Mouse (Mus musculus): ENCODE measurements around the gene Rtp3. TPM values are rescaled to one million over a fixed set of nuclear protein-coding genes. Genes with fewer than 3 reads are reported as not detected.

Rtp3 gene
- total and polyA plus RNA-seq, 2 experiments, result 14.5 to 61.0 TPM

DNA sequence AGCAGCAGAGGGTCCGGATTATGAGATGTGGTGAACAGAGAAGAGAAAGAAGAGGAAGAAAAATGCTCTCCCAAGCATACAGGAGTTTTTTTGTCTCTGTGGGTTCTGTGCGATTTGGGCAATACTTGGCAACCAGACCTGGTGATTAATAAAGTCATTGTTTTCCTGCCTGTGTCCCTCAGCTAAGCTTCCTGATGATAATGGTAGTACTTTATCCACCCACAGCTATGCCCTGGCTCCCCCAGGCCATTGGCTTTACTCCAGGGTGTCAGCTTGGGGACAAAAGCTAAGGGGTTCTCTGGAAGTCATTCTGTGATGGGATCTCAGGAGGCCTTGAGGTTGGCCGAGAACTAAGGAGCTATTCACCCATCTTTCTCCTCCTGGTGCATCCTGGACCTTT is 21.7 kb upstream of the Rtp3 start:
- no peaks in the 10 kb centered on the region for H3K27me3 ChIP-seq (ENCODE audit: control insufficient read depth, insufficient read depth, low read length)
- WGBS, result 74% methylated on average over 3 of the region's 3 CpGs
- H3K4me3 ChIP-seq (ENCODE audit: insufficient read depth, low read depth, low read length), result no peak overlapping the region
- DNase-seq (ENCODE audit: extremely low read depth, low read depth, low spot score), result no peak
- no peaks in the 10 kb centered on the region for H3K4me1 ChIP-seq (ENCODE audit: control insufficient read depth, insufficient read depth, low read length)
- no peaks in the 10 kb centered on the region for H3K79me2 ChIP-seq (ENCODE audit: control insufficient read depth, insufficient read depth, low read length)
- TF ChIP-seq POLR2A (IDR thresholded peaks at IDR 0.05; ENCODE audit: extremely low read depth, insufficient read depth, low read length), result no peak
- no peak for TF ChIP-seq CTCF (IDR thresholded peaks at IDR 0.05; ENCODE audit: low read depth, low read length)
- H3K27ac ChIP-seq (replicated peaks; ENCODE audit: insufficient read depth, low read depth, low read length), result no peak overlapping the region
- no peak overlapping the region for H3K9ac ChIP-seq (ENCODE audit: low read depth, low read length)
- no peaks in the 10 kb centered on the region for H3K36me3 ChIP-seq (ENCODE audit: control insufficient read depth, insufficient read depth, low read length)

DNA sequence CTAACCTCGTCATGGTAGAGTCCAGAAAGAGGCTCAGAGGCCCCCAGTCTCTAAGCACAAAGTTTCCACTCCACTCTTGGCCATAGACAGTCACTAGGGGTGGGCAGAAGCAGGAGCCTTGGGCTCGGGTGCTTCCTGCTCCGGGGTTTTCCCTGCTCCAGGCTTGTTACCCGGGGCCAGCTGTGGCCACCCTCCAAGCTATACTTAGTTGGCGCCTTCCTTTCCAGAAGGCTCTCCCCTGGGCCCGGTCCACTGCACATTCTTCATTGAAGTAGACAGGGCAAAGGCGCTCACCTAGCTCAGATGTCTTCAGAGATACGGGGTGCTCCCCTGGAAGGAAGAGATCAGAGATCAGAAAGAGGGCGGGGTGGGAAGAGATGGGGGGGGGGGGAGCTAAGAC is 21.2 kb upstream of the Rtp3 start:
- Histone ChIP-seq H3K36me3 (ENCODE audit: control insufficient read depth, insufficient read depth, low read length) (no peaks in the 10 kb centered on the region), H3K4me3 (ENCODE audit: insufficient read depth, low read depth, low read length) (no peak overlapping the region), H3K9ac (ENCODE audit: low read depth, low read length) (no peak overlapping the region), H3K79me2 (ENCODE audit: control insufficient read depth, insufficient read depth, low read length) (no peaks in the 10 kb centered on the region), H3K27me3 (ENCODE audit: control insufficient read depth, insufficient read depth, low read length) (no peaks in the 10 kb centered on the region), H3K27ac (replicated peaks; ENCODE audit: insufficient read depth, low read depth, low read length) (peak overlapping the region; percentile 19; the same call in 1 of the 2 replicates), H3K4me1 (ENCODE audit: control insufficient read depth, insufficient read depth, low read length) (no peaks in the 10 kb centered on the region)
- TF ChIP-seq CTCF (IDR thresholded peaks at IDR 0.05; ENCODE audit: low read depth, low read length), result no peak
- TF ChIP-seq POLR2A (IDR thresholded peaks at IDR 0.05; ENCODE audit: extremely low read depth, insufficient read depth, low read length), result no peak
- no peak for DNase-seq (ENCODE audit: extremely low read depth, low read depth, low spot score)
- 71% methylated on average over 9 of the region's 9 CpGs for WGBS

DNA sequence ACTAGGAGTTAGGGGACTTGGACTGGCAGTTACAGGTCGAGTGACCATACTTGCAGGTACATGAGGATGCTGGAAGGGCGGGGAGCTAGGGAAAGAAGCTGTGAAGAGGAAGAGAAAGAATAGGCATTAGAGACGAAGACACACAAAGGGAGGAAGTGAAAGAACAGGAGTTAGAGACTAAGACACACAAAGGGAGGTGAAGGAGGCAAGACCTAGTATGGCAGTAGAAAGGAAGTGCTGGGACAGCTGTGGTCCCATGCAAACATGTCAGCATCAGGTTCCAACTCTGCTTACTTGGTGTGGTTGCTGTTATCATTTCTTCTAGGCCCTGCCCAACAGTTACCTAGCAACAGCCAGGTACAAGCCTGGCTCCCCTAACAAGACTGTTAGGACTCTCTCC is 19.4 kb upstream of the Rtp3 start:
- no peaks in the 10 kb centered on the region for H3K36me3 ChIP-seq (ENCODE audit: control insufficient read depth, insufficient read depth, low read length)
- H3K4me1 ChIP-seq (ENCODE audit: control insufficient read depth, insufficient read depth, low read length), result no peaks in the 10 kb centered on the region
- no peaks in the 10 kb centered on the region for H3K79me2 ChIP-seq (ENCODE audit: control insufficient read depth, insufficient read depth, low read length)
- TF ChIP-seq CTCF (IDR thresholded peaks at IDR 0.05; ENCODE audit: low read depth, low read length) (no peak), POLR2A (IDR thresholded peaks at IDR 0.05; ENCODE audit: extremely low read depth, insufficient read depth, low read length) (no peak)
- H3K9ac ChIP-seq (ENCODE audit: low read depth, low read length), result no peak overlapping the region
- 80% methylated on average over 3 of the region's 3 CpGs for WGBS
- H3K27me3 ChIP-seq (ENCODE audit: control insufficient read depth, insufficient read depth, low read length), result no peaks in the 10 kb centered on the region
- no peak for DNase-seq (ENCODE audit: extremely low read depth, low read depth, low spot score)
- H3K4me3 ChIP-seq (ENCODE audit: insufficient read depth, low read depth, low read length), result no peak overlapping the region
- no peak overlapping the region for H3K27ac ChIP-seq (replicated peaks; ENCODE audit: insufficient read depth, low read depth, low read length)

DNA sequence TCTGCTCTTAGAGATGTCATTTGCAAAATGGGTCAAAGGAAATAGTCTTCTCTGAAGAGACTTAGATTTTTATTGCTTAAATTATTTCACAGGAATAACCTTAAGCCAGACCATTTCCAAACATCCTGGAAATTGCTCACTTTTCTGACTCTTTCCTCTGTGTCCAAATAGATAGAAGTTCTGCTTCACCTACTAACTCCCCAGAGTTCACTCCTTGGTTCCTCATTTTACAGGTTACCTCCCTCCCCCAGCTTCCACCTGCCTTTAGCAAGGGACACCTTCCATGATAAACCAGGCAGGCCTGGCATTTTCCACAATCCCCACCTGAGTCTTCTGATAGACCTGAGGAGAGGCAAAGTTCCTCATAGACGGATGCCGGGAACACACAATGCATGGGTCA is 16.2 kb upstream of the Rtp3 start:
- WGBS, result 94% methylated on average over 2 of the region's 2 CpGs
- TF ChIP-seq CTCF (IDR thresholded peaks at IDR 0.05; ENCODE audit: low read depth, low read length) (no peak), POLR2A (IDR thresholded peaks at IDR 0.05; ENCODE audit: extremely low read depth, insufficient read depth, low read length) (no peak)

DNA sequence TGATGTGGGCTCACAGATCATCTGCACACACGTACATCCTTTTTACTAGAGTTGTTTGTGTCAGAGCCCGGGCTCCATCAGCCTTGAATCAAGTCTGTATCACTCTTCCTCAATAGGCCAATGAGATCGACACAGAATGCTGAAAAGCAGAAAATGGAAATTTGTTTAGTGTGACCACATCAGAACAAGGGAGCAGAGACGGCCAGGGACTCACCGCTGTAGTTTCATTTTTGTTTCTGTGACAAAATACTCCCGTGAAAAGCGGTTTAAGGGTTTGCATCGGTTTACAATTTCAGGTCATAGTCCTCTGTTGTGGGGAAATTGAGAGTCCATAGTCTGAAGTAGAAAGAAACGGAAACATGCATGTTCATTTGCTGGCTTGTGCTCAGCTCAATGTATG is 12.9 kb upstream of the Rtp3 start:
- no peaks in the 10 kb centered on the region for H3K36me3 ChIP-seq (ENCODE audit: control insufficient read depth, insufficient read depth, low read length)
- no peak overlapping the region for H3K9ac ChIP-seq (ENCODE audit: low read depth, low read length)
- TF ChIP-seq POLR2A (IDR thresholded peaks at IDR 0.05; ENCODE audit: extremely low read depth, insufficient read depth, low read length) (no peak), CTCF (IDR thresholded peaks at IDR 0.05; ENCODE audit: low read depth, low read length) (no peak)
- peak; percentile 33 for DNase-seq (ENCODE audit: extremely low read depth, low read depth, low spot score)
- no peak overlapping the region for H3K27ac ChIP-seq (replicated peaks; ENCODE audit: insufficient read depth, low read depth, low read length)
- no peaks in the 10 kb centered on the region for H3K79me2 ChIP-seq (ENCODE audit: control insufficient read depth, insufficient read depth, low read length)
- no peak overlapping the region for H3K4me3 ChIP-seq (ENCODE audit: insufficient read depth, low read depth, low read length)
- H3K27me3 ChIP-seq (ENCODE audit: control insufficient read depth, insufficient read depth, low read length), result no peaks in the 10 kb centered on the region
- 46% methylated on average over 9 of the region's 9 CpGs for WGBS
- no peaks in the 10 kb centered on the region for H3K4me1 ChIP-seq (ENCODE audit: control insufficient read depth, insufficient read depth, low read length)

More for the DNA sequence above, 16.2 kb upstream of the Rtp3 start:
- Histone ChIP-seq H3K4me1 (ENCODE audit: control insufficient read depth, insufficient read depth, low read length) (no peaks in the 10 kb centered on the region), H3K36me3 (ENCODE audit: control insufficient read depth, insufficient read depth, low read length) (no peaks in the 10 kb centered on the region), H3K4me3 (ENCODE audit: insufficient read depth, low read depth, low read length) (no peak overlapping the region), H3K79me2 (ENCODE audit: control insufficient read depth, insufficient read depth, low read length) (no peaks in the 10 kb centered on the region), H3K27ac (replicated peaks; ENCODE audit: insufficient read depth, low read depth, low read length) (no peak overlapping the region), H3K9ac (ENCODE audit: low read depth, low read length) (no peak overlapping the region), H3K27me3 (ENCODE audit: control insufficient read depth, insufficient read depth, low read length) (no peaks in the 10 kb centered on the region)
- no peak for DNase-seq (ENCODE audit: extremely low read depth, low read depth, low spot score)

DNA sequence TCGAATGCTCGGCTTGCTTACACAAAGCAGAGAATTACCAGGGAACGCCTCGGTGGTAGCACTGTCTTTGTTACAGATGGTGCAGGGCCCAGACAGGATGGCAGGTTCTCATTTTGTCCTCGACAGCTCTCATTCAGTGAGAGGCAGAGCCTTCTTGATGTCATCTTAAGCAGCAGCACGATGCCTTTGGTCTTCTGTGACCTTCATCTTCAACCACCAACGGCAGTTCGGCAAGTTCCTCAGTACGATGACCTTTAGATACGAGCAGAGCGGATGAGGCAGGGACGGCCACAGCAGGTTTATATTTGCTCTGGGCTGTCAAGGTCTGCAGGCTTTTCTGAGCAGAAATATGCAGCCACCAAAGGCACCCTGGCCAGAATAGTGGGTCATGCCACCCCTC is 11.2 kb upstream of the Rtp3 start:
- TF ChIP-seq POLR2A (IDR thresholded peaks at IDR 0.05; ENCODE audit: extremely low read depth, insufficient read depth, low read length), result no peak
- TF ChIP-seq CTCF (IDR thresholded peaks at IDR 0.05; ENCODE audit: low read depth, low read length), result no peak
- Histone ChIP-seq H3K79me2 (ENCODE audit: control insufficient read depth, insufficient read depth, low read length) (no peaks in the 10 kb centered on the region), H3K4me3 (ENCODE audit: insufficient read depth, low read depth, low read length) (no peak overlapping the region), H3K36me3 (ENCODE audit: control insufficient read depth, insufficient read depth, low read length) (no peaks in the 10 kb centered on the region), H3K9ac (ENCODE audit: low read depth, low read length) (no peak overlapping the region), H3K27ac (replicated peaks; ENCODE audit: insufficient read depth, low read depth, low read length) (no peak overlapping the region), H3K4me1 (ENCODE audit: control insufficient read depth, insufficient read depth, low read length) (no peaks in the 10 kb centered on the region), H3K27me3 (ENCODE audit: control insufficient read depth, insufficient read depth, low read length) (no peaks in the 10 kb centered on the region)
- 61% methylated on average over 12 of the region's 12 CpGs for WGBS
- no peak for DNase-seq (ENCODE audit: extremely low read depth, low read depth, low spot score)

All from liver, adult 2 months (tissue).